Mouse (Mus musculus) neural tube, embryonic 15.5 days (tissue): ENCODE data around the gene Olfr1015. TPM values are rescaled to one million over a fixed set of nuclear protein-coding genes. Genes with fewer than 3 reads are reported as not detected.

ENCODE experiments used
- ATAC-seq: fragments of 200-750 bp; cut with Nextera tagmentation; 2 replicates; pipeline ENCODE4 v1.8.0; 2017; ENCODE audit warnings: mild to moderate bottlenecking, moderate TSS enrichment, moderate library complexity; ENCODE audit not compliant: low FRiP score
- H3K27ac ChIP-seq: fragments of 300-500 bp; sonication (generic); replicated peaks from 2 replicates; pipeline ENCODE4 v1.5.1; 2015; ENCODE audit warnings: mild to moderate bottlenecking, inconsistent platforms
- H3K27me3 ChIP-seq: fragments of 300-500 bp; sonication (generic); replicated peaks from 2 replicates; pipeline ENCODE4 v1.6.1; 2015; ENCODE audit warnings: inconsistent platforms
- H3K36me3 ChIP-seq: fragments of 300-500 bp; sonication (generic); 2 replicates; pipeline ENCODE4 v1.6.1; 2015; ENCODE audit warnings: inconsistent platforms
- H3K4me1 ChIP-seq: fragments of 300-500 bp; sonication (generic); 2 replicates; pipeline ENCODE4 v1.6.1; 2015; ENCODE audit warnings: inconsistent platforms
- H3K4me2 ChIP-seq: fragments of 300-500 bp; sonication (generic); 2 replicates; pipeline ENCODE4 v1.6.1; 2015; ENCODE audit warnings: inconsistent platforms, mild to moderate bottlenecking, moderate library complexity
- H3K4me3 ChIP-seq: fragments of 300-500 bp; sonication (generic); replicated peaks from 2 replicates; pipeline ENCODE4 v1.5.1; 2015; ENCODE audit warnings: mild to moderate bottlenecking, inconsistent platforms
- H3K9ac ChIP-seq: fragments of 300-500 bp; sonication (generic); replicated peaks from 2 replicates; pipeline ENCODE4 v1.6.1; 2015; ENCODE audit warnings: mild to moderate bottlenecking, inconsistent platforms
- H3K9me3 ChIP-seq: fragments of 300-500 bp; sonication (generic); replicated peaks from 2 replicates; pipeline ENCODE4 v1.6.1; 2016; ENCODE audit warnings: inconsistent platforms
- WGBS: fragments of 180-500 bp; shearing (Covaris S2); methylation state at CpG from one replicate; pipeline ENCODE4 v1.1.7; 2015; ENCODE audit warnings: mixed read lengths; 5-methylcytosine and 5-hydroxymethylcytosine counted together
- polyA plus RNA-seq: library from polyadenylated mRNA; unstranded; fragments of >200 nt; fragmentation: Nextera tagmentation; extraction: Ambion mirVana; gene quantifications from 2 replicates; pipeline ENCODE4 v1.2.1, GENCODE M21; 2015

Gene Olfr1015
- polyA plus RNA-seq = not detected in 2 replicates

DNA sequence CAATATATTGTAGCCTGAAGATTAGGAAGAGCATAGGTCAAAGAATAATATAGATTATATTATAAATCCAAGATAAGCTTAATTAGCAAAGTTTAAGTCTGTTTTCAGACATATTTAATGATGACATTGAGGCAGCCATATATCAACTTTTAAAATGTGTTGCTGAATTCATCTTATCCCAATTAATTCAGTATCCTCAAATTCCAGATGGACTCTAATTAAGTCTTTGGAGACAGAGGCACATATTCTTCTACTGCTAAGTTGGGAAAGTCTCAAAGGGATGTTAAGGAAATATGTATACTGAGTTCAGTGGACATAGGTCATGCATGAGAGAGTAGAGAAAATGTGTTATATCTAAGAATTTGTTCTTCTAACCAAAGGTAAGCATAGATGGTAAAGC lies at the start of gene Olfr1015:
Gene Olfr1015 (plus strand): TSS at position 301 of the 400 bp plus-strand sequence.
- Histone ChIP-seq H3K9ac (no peak within 1 kb of the TSS), H3K4me3 (no peak within 1 kb of the TSS), H3K4me2 (no peak within 1 kb of the TSS), H3K9me3 (no peaks in the 10 kb centered on the region), H3K27me3 (no peaks in the 10 kb centered on the region), H3K36me3 (no peaks in the 10 kb centered on the region), H3K27ac (no peak within 1 kb of the TSS), H3K4me1 (no peaks in the 10 kb centered on the region)
- no peak for ATAC-seq

DNA sequence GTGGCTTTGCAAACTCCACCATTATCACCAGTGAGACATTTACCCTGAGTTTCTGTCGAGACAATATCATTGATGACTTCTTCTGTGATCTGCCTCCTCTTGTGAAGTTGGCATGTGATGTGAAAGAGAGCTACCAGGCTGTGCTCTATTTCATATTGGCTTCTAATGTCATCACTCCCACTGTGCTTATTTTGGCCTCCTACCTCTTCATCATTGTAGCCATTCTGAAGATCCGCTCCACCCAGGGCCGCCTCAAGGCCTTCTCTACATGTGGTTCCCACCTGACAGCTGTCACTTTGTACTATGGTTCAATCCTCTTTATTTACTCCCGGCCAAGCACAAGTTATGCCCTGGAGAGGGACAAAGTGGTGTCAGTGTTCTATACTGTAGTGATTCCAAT lies 28.0 kb upstream of the Olfr1015 start:
- Histone ChIP-seq H3K9me3 (no peaks in the 10 kb centered on the region), H3K4me2 (no peak overlapping the region), H3K4me1 (no peaks in the 10 kb centered on the region), H3K9ac (no peak overlapping the region), H3K4me3 (no peak overlapping the region), H3K27me3 (no peaks in the 10 kb centered on the region), H3K27ac (no peak overlapping the region), H3K36me3 (no peaks in the 10 kb centered on the region)
- no peak for ATAC-seq
- 86% methylated on average over 4 of the region's 4 CpGs for WGBS

DNA sequence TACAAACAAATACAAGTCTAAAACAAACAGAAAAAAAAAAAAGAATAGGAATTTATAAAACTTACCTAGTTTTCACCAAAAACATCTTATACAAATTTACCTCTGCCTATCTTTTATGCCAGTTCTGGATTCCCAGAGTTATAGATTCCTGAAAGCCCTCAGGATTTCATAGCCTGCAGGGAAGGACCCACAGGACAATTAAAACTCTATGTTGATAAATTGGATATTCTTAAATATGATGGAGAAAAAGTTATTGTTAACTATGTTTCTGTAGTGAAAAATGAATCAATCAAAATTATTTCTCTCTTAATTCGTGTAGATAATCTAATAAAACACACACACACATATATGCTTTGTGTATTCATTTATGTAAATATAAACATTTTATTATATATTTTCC lies 19.2 kb upstream of the Olfr1015 start, which contains the start of gene Olfr1012:
Gene Olfr1012 (minus strand): TSS at position 101 of the 400 bp plus-strand sequence.
- ATAC-seq = no peak
- no peak within 1 kb of the TSS for H3K9ac ChIP-seq
- WGBS = 76% methylated on average over 1 of the region's 1 CpGs

DNA sequence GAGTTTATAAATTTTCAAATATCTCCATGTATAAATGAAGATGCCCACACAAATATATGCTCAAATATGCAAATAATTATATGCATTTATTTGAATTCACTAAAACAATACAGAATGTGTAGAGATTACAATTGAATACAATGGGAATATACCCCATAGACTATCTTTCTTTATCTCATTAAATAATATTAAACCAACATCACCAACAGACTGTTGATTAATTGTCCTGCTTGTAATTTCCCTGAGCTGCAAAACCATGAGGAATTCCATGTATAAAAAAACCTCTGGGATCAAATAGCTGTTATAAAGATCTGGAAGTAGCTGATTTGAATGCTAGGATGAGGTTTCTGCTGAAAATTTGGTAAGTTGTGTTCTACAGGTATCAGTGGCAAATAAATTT lies 15.0 kb upstream of the Olfr1015 start, which contains the start of gene Olfr1013:
Gene Olfr1013 (plus strand): TSS at position 301 of the 400 bp plus-strand sequence.
- no peak within 1 kb of the TSS for H3K4me3 ChIP-seq
- H3K36me3 ChIP-seq = no peaks in the 10 kb centered on the region
- no peaks in the 10 kb centered on the region for H3K9me3 ChIP-seq
- no peak within 1 kb of the TSS for H3K9ac ChIP-seq
- ATAC-seq = no peak
- H3K27me3 ChIP-seq = no peaks in the 10 kb centered on the region
- no peak within 1 kb of the TSS for H3K27ac ChIP-seq
- H3K4me1 ChIP-seq = no peaks in the 10 kb centered on the region
- H3K4me2 ChIP-seq = no peak within 1 kb of the TSS

More for the DNA sequence above, 19.2 kb upstream of the Olfr1015 start, which contains the start of gene Olfr1012:
- no peaks in the 10 kb centered on the region for H3K9me3 ChIP-seq
- H3K4me1 ChIP-seq = no peaks in the 10 kb centered on the region
- H3K4me2 ChIP-seq = no peak within 1 kb of the TSS
- H3K36me3 ChIP-seq = no peaks in the 10 kb centered on the region
- no peak within 1 kb of the TSS for H3K4me3 ChIP-seq
- H3K27me3 ChIP-seq = no peaks in the 10 kb centered on the region
- no peak within 1 kb of the TSS for H3K27ac ChIP-seq

DNA sequence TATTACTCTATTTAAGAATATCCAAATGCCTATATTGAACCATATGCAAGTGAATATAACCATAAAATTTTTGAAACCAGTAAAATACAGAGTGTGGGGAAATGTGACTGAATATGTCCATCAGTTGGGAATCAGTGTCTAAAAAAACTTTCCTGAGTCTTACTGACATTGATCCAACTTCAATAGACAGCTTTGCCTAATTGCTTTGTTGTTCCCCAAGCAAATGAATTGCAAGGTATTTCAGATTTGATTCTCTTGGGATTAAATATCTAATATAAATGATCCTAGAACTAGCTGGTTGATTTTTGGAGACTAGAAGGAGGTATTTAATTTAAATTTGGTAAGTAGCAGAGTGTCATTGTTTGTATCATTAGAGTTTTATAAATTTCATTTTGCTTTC lies 9.4 kb upstream of the Olfr1015 start, which contains the start of gene Olfr1014:
Gene Olfr1014 (plus strand): TSS at position 301 of the 400 bp plus-strand sequence.
- H3K9ac ChIP-seq = no peak within 1 kb of the TSS
- no peaks in the 10 kb centered on the region for H3K36me3 ChIP-seq
- no peaks in the 10 kb centered on the region for H3K9me3 ChIP-seq
- no peaks in the 10 kb centered on the region for H3K4me1 ChIP-seq
- ATAC-seq = no peak
- no peak within 1 kb of the TSS for H3K27ac ChIP-seq
- H3K4me3 ChIP-seq = no peak within 1 kb of the TSS
- H3K4me2 ChIP-seq = no peak within 1 kb of the TSS
- no peaks in the 10 kb centered on the region for H3K27me3 ChIP-seq

DNA sequence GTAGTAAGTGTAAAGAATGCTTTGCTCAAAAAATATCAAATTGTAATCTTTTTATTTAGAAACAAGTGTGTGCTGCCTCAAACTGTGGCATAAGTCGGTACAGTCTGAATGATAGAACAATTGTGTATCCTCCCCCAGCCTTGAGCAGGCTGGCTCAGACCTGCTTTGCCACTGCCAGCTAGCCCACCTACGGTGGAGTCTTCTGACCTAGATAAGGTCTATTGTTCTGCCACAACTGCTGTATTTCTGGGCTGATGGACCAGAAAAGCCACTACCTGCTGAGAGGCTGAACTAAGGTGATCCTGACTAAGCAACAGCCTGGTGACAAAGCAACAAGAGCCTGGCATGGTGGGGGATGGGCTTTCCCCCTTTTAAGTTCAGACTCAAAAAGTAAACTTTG lies 10.5 kb downstream of the Olfr1015 start:
- no peaks in the 10 kb centered on the region for H3K36me3 ChIP-seq
- 42% methylated on average over 2 of the region's 2 CpGs for WGBS

DNA sequence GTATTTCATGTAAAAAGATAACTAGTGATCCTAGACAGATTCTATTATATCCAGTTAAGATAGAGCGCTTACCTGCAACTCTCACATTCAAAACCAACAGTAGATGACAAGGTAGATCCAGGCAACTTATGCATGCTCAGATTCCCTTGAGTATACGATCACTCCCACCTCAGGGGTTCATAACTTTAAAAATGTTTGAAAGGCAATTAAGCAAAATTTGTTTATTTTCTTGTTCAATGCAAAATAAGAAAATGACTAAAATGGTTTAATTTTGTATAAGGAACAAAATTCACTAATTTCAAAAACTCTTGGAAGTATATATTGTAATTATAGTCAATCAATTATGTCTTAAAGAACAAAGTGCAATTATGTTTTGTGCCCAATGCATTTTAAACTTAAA lies 20.6 kb downstream of the Olfr1015 start, which contains the start of gene Olfr1016:
Gene Olfr1016 (minus strand): TSS at position 101 of the 400 bp plus-strand sequence.
- Histone ChIP-seq H3K27ac (no peak within 1 kb of the TSS), H3K9ac (no peak within 1 kb of the TSS), H3K27me3 (no peaks in the 10 kb centered on the region), H3K4me3 (no peak within 1 kb of the TSS), H3K4me1 (no peaks in the 10 kb centered on the region), H3K36me3 (no peaks in the 10 kb centered on the region), H3K9me3 (no peaks in the 10 kb centered on the region), H3K4me2 (no peak within 1 kb of the TSS)
- WGBS = 96% methylated on average over 2 of the region's 2 CpGs
- no peak for ATAC-seq

More for the DNA sequence above, 10.5 kb downstream of the Olfr1015 start:
- Histone ChIP-seq H3K27me3 (no peaks in the 10 kb centered on the region), H3K4me1 (no peaks in the 10 kb centered on the region), H3K4me2 (no peak overlapping the region), H3K9ac (no peak overlapping the region), H3K4me3 (no peak overlapping the region), H3K9me3 (no peaks in the 10 kb centered on the region), H3K27ac (no peak overlapping the region)
- no peak for ATAC-seq

DNA sequence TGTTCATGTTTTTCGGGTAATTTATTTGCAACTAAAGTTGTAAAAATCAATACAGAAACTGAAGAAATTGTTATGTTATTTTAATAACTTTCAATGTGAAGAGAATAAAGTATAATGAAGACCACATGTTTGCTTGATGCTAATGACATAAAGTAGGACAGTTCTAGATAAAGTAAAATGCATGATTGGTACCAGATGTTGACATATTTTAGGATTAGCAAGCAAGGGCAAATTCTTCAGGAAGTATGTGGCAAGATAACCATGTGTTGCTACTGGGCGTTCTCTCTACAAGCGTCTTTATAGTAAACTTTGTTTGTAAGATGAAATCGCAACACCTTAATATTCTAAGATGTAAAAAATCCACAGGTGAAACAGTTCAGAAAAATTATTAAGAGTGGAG lies 22.7 kb downstream of the Olfr1015 start:
- Histone ChIP-seq H3K27me3 (no peaks in the 10 kb centered on the region), H3K4me2 (no peak overlapping the region), H3K27ac (no peak overlapping the region), H3K36me3 (no peaks in the 10 kb centered on the region), H3K4me1 (no peaks in the 10 kb centered on the region), H3K9me3 (no peaks in the 10 kb centered on the region), H3K4me3 (no peak overlapping the region), H3K9ac (no peak overlapping the region)
- ATAC-seq = no peak
- 93% methylated on average over 4 of the region's 4 CpGs for WGBS

DNA sequence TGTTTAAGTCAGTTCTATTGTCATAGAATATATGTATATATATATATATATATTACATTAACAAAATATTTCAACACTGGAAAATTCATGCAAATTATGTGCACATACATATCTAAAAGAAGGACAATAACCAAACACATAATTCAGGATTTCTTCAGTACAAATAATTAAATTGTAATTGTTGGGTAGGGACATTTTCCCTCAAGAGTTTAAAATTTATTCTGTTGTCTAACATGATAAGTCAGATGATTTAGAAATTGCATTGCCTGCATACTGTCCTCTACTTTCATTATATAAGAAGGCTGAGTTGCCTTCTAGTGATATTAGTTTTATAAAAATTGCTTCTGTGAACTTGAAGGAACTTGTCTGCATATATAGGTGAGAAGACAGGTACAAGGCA lies 36.4 kb downstream of the Olfr1015 start, which contains the start of gene Olfr1018:
Gene Olfr1018 (plus strand): TSS at position 301 of the 400 bp plus-strand sequence.
- no peaks in the 10 kb centered on the region for H3K36me3 ChIP-seq
- no peak for ATAC-seq
- no peak within 1 kb of the TSS for H3K9ac ChIP-seq
- no peak within 1 kb of the TSS for H3K27ac ChIP-seq
- H3K27me3 ChIP-seq = no peaks in the 10 kb centered on the region
- no peaks in the 10 kb centered on the region for H3K4me1 ChIP-seq
- no peak within 1 kb of the TSS for H3K4me3 ChIP-seq
- no peak within 1 kb of the TSS for H3K4me2 ChIP-seq
- no peaks in the 10 kb centered on the region for H3K9me3 ChIP-seq

Other genes with a start within 250 kb of the Olfr1015 start
- gene Olfr996, start 202.8 kb upstream of the Olfr1015 start, polyA plus RNA-seq = not detected in 2 replicates
- gene Olfr998, start 193.1 kb upstream of the Olfr1015 start, polyA plus RNA-seq = not detected in 2 replicates
- not detected in 2 replicates for gene Olfr1000, start 170.1 kb upstream of the Olfr1015 start, polyA plus RNA-seq
- gene Olfr1002, start 131.3 kb upstream of the Olfr1015 start, polyA plus RNA-seq = not detected in 2 replicates
- not detected in 2 replicates for gene Olfr154, start 117.6 kb upstream of the Olfr1015 start, polyA plus RNA-seq
- not detected in 2 replicates for gene Olfr1006, start 103.2 kb upstream of the Olfr1015 start, polyA plus RNA-seq
- not detected in 2 replicates for gene Olfr1008, start 92.6 kb upstream of the Olfr1015 start, polyA plus RNA-seq
- not detected in 2 replicates for gene Olfr1009, start 66.6 kb upstream of the Olfr1015 start, polyA plus RNA-seq
- gene Olfr1012, start 19.3 kb upstream of the Olfr1015 start, polyA plus RNA-seq = not detected in 2 replicates
- not detected in 2 replicates for gene Olfr1013, start 14.9 kb upstream of the Olfr1015 start, polyA plus RNA-seq
- gene Olfr1014, start 9.3 kb upstream of the Olfr1015 start, polyA plus RNA-seq = not detected in 2 replicates
- not detected in 2 replicates for gene Olfr1016, start 20.5 kb downstream of the Olfr1015 start, polyA plus RNA-seq
- not detected in 2 replicates for gene Olfr1018, start 36.5 kb downstream of the Olfr1015 start, polyA plus RNA-seq
- not detected in 2 replicates for gene Olfr1019, start 63.5 kb downstream of the Olfr1015 start, polyA plus RNA-seq
- gene Olfr1020, start 65.0 kb downstream of the Olfr1015 start, polyA plus RNA-seq = not detected in 2 replicates
- gene Olfr1022, start 86.6 kb downstream of the Olfr1015 start, polyA plus RNA-seq = not detected in 2 replicates
- not detected in 2 replicates for gene Olfr1023, start 103.6 kb downstream of the Olfr1015 start, polyA plus RNA-seq
- gene Olfr1024, start 123.0 kb downstream of the Olfr1015 start, polyA plus RNA-seq = not detected in 2 replicates
- not detected in 2 replicates for gene Olfr1025-ps1, start 133.2 kb downstream of the Olfr1015 start, polyA plus RNA-seq
- not detected in 2 replicates for gene Olfr1026, start 139.5 kb downstream of the Olfr1015 start, polyA plus RNA-seq
- not detected in 2 replicates for gene Olfr1028, start 168.4 kb downstream of the Olfr1015 start, polyA plus RNA-seq
- not detected in 2 replicates for gene Olfr1029, start 191.9 kb downstream of the Olfr1015 start, polyA plus RNA-seq
- gene Olfr1030, start 197.3 kb downstream of the Olfr1015 start, polyA plus RNA-seq = not detected in 2 replicates
- gene Olfr1031, start 208.3 kb downstream of the Olfr1015 start, polyA plus RNA-seq = not detected in 2 replicates
- not detected in 2 replicates for gene Olfr1032, start 223.5 kb downstream of the Olfr1015 start, polyA plus RNA-seq
- 0.04 and 0.28 TPM in 2 replicates for gene Olfr1033, start 238.6 kb downstream of the Olfr1015 start, polyA plus RNA-seq